ENCODE assay signal across 8 mouse cellular contexts in the genomic region with DNA sequence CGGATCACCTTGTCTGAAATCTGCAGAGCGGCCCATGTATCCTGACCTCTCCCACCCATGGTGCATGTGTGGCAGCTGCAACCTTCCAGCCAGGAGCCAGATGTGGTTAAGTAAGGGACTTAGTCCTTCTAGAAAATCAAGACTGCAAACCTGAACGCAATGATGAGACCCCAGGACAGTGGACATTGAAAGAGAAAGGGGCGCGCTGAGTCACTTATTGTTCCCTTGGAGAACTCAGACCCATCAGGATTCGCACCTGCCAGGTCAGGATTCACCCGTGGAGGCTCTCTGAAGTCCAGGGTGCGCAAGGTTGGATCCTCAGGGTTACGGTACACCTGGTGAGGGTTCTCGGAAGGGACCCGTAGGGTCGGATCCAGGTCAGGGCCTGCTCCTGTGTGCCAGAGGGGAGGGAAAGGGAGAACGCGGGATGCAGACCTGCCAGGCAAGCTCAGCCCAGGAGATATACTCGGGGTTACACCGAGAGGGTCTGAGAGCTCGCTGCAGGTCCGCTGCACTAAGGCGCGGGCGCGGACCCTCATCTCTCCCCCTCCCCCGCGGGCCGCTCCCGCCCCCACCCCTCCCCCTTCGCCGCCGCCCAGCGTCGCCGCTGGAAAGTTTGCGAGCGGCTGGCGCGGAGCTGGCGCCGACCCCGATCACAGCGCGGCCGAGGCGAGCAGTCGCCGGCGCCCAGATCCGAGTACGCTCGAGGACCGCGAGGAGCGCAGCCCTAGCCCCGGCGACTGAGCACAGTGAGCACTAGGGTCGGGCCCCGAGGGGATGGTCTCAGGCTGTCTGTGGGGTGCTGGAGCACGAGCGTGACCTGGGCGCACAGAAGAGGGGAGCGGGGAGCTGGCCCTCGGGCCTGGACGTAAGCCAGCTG. TPM values are rescaled to one million over a fixed set of nuclear protein-coding genes. Genes with fewer than 3 reads are reported as not detected.
A peak's percentile ranks its signal among the peaks of the same experiment; 100 is the strongest.
DNase-seq lines count a peak whose midpoint lies in the region; ATAC-seq lines count a peak whose summit lies in the region.

A gene (plus strand): TSS at position 615 of the 880 bp plus-strand sequence.

- WGBS in heart, embryonic 12.5 days = 9% methylated on average over 56 of the region's 62 CpGs
- WGBS in hindbrain, embryonic 16.5 days = 7% methylated on average over 57 of the region's 62 CpGs
- WGBS in midbrain, embryonic 11.5 days = 8% methylated on average over 56 of the region's 62 CpGs

- H3K9ac ChIP-seq in heart, embryonic 12.5 days = peak within 1 kb of the TSS; percentile 66
- peak within 1 kb of the TSS; percentile 42; the same call in 1 of the 2 replicates for H3K9ac ChIP-seq in hindbrain, embryonic 16.5 days (ENCODE audit: low read depth, low read length)
- H3K9ac ChIP-seq in midbrain, embryonic 11.5 days (ENCODE audit: low read length) = peak within 1 kb of the TSS; percentile 52

- ATAC-seq in heart, embryonic 12.5 days (ENCODE audit: insufficient number of reproducible peaks, low FRiP score) = peak; percentile 30; the same call in 1 of the 2 replicates
- ATAC-seq in hindbrain, embryonic 16.5 days = no peak
- peak; percentile 35; the same call in 1 of the 2 replicates for ATAC-seq in midbrain, embryonic 11.5 days (ENCODE audit: low FRiP score)

- no peak within 1 kb of the TSS for H3K27ac ChIP-seq in heart, embryonic 12.5 days (ENCODE audit: poor library complexity, severe bottlenecking)
- H3K27ac ChIP-seq in hindbrain, embryonic 16.5 days (ENCODE audit: low read depth, low read length) = no peak within 1 kb of the TSS
- H3K27ac ChIP-seq in midbrain, embryonic 11.5 days (ENCODE audit: low read depth, low read length) = no peak within 1 kb of the TSS

- peak within 1 kb of the TSS; percentile 49 for H3K4me3 ChIP-seq in heart, embryonic 12.5 days
- peak within 1 kb of the TSS; percentile 21 for H3K4me3 ChIP-seq in hindbrain, embryonic 16.5 days (ENCODE audit: low read length)
- peak within 1 kb of the TSS; percentile 32 for H3K4me3 ChIP-seq in midbrain, embryonic 11.5 days (ENCODE audit: low read depth, low read length)

- peaks cover 80% of the 10 kb centered on the region for H3K27me3 ChIP-seq in heart, embryonic 12.5 days (replicated peaks)
- H3K27me3 ChIP-seq in hindbrain, embryonic 16.5 days (replicated peaks; ENCODE audit: control insufficient read depth, insufficient read depth, low read length) = peaks cover 40% of the 10 kb centered on the region
- H3K27me3 ChIP-seq in midbrain, embryonic 11.5 days (ENCODE audit: control insufficient read depth, insufficient read depth, low read length) = peaks cover 43% of the 10 kb centered on the region

- DNase-seq in heart, postnatal 25 days (ENCODE audit: low spot score) = no peak
- DNase-seq in embryo, embryonic 9.5 days (ENCODE audit: extremely low spot score) = peak; percentile 46
- DNase-seq in midbrain, embryonic 11.5 days (ENCODE audit: low spot score, missing footprints) = peak; percentile 93
- no peak for DNase-seq in adrenal gland, adult (ENCODE audit: inconsistent age in 2 of 2, low spot score in 1 of 2)
- no peak for DNase-seq in cerebellum, adult 18-20 months
- DNase-seq in cerebellum, adult 9-10 months = no peak

- intact Hi-C loops in heart, postnatal 25 days (cut with DNase I) = no loop called here

- H3K9me3 ChIP-seq in heart, embryonic 12.5 days (replicated peaks) = no peaks in the 10 kb centered on the region
- H3K9me3 ChIP-seq in hindbrain, embryonic 16.5 days (ENCODE audit: control insufficient read depth, low read length) = no peaks in the 10 kb centered on the region
- H3K9me3 ChIP-seq in midbrain, embryonic 11.5 days (ENCODE audit: control insufficient read depth, low read length) = no peaks in the 10 kb centered on the region

- no peaks in the 10 kb centered on the region for H3K36me3 ChIP-seq in heart, embryonic 12.5 days
- no peaks in the 10 kb centered on the region for H3K36me3 ChIP-seq in hindbrain, embryonic 16.5 days (ENCODE audit: control insufficient read depth, insufficient read depth, low read length)
- H3K36me3 ChIP-seq in midbrain, embryonic 11.5 days (ENCODE audit: control insufficient read depth, insufficient read depth, low read length) = no peaks in the 10 kb centered on the region

- peak within 1 kb of the TSS; percentile 76 for H3K4me2 ChIP-seq in heart, embryonic 12.5 days
- H3K4me2 ChIP-seq in hindbrain, embryonic 16.5 days (ENCODE audit: low read length) = peak within 1 kb of the TSS; percentile 46
- H3K4me2 ChIP-seq in midbrain, embryonic 11.5 days = peak within 1 kb of the TSS; percentile 50

- peaks cover 20% of the 10 kb centered on the region for H3K4me1 ChIP-seq in heart, embryonic 12.5 days (replicated peaks)
- H3K4me1 ChIP-seq in hindbrain, embryonic 16.5 days (ENCODE audit: control insufficient read depth, insufficient read depth, low read depth, low read length) = peaks cover 8% of the 10 kb centered on the region
- H3K4me1 ChIP-seq in midbrain, embryonic 11.5 days (ENCODE audit: control insufficient read depth, insufficient read depth, low read length) = no peaks in the 10 kb centered on the region

RNA-seq across cellular contexts. Expression of the gene that starts here (rescaled TPM):
- 1.2 and 1.4 TPM in 2 replicates for polyA plus RNA-seq in heart, embryonic 12.5 days (2016; fragmentation: Nextera tagmentation; extraction: Ambion mirVana)
- total RNA-seq in heart, postnatal 25 days (2021) = 1 to 10 TPM; 1.3 to 1.5 TPM
- polyA plus RNA-seq in hindbrain, embryonic 16.5 days (2015; fragmentation: Nextera tagmentation; extraction: Ambion mirVana) = 0.92 and 1.0 TPM in 2 replicates
- 0.11 TPM in 1 of 2 replicates, not detected in the other for polyA plus RNA-seq in midbrain, embryonic 11.5 days (2014; fragmentation: Nextera tagmentation; extraction: Ambion mirVana)

Comparison
In these comparisons a context has a peak if more than half of its experiments do, and no peak if none do; other contexts are left out.
1. Peak in DNase-seq, ATAC-seq, H3K4me3 ChIP-seq, H3K9ac ChIP-seq and H3K4me2 ChIP-seq in midbrain, embryonic 11.5 days; RNA of the gene not detected or under 1 TPM.